Mouse (Mus musculus): ENCODE data around the gene Abcb6. TPM values are rescaled to one million over a fixed set of nuclear protein-coding genes. Genes with fewer than 3 reads are reported as not detected.

Gene Abcb6
- total and polyA plus RNA-seq, 3 experiments, result 25.2 to 29.1 (median 26.6) TPM

- intact Hi-C loops (cut with DNase I), result no loop called here
- H3K4me3 ChIP-seq, result no peak within 1 kb of the TSS
- no peak within 1 kb of the TSS for H3K27ac ChIP-seq
- no peak within 1 kb of the TSS for H3K9ac ChIP-seq (ENCODE audit: low read depth, low read length)
- no peaks in the 10 kb centered on the region for H3K27me3 ChIP-seq (ENCODE audit: control insufficient read depth, insufficient read depth, low read length)
- TF ChIP-seq CTCF (IDR thresholded peaks at IDR 0.05) (no peak), POLR2A (IDR thresholded peaks at IDR 0.05; ENCODE audit: insufficient read depth, low read depth, low read length) (no peak), EP300 (IDR thresholded peaks at IDR 0.05; ENCODE audit: insufficient read depth, low read depth, low read length) (no peak)
- H3K4me1 ChIP-seq (ENCODE audit: control insufficient read depth, insufficient read depth, low read length), result no peaks in the 10 kb centered on the region
- DNase-seq, result no peak
- no peaks in the 10 kb centered on the region for H3K79me2 ChIP-seq (replicated peaks; ENCODE audit: control insufficient read depth, insufficient read depth, low read length)
- WGBS, result 57% methylated on average over 12 of the region's 12 CpGs
- H3K36me3 ChIP-seq (ENCODE audit: control insufficient read depth, insufficient read depth, low read length), result no peaks in the 10 kb centered on the region
Observed at GRCm38 (mm10) chr1:75133421-75134207, 46.6 kb downstream of the Abcb6 start, which contains the start of gene Slc23a3. Gene Slc23a3 (minus strand): TSS chr1:75133890.

GRCm38 (mm10) chr1:75128641-75129040, 51.6 kb downstream of the Abcb6 start:
- Histone ChIP-seq H3K36me3 (ENCODE audit: control insufficient read depth, insufficient read depth, low read length) (no peaks in the 10 kb centered on the region), H3K79me2 (replicated peaks; ENCODE audit: control insufficient read depth, insufficient read depth, low read length) (no peaks in the 10 kb centered on the region), H3K9ac (ENCODE audit: low read depth, low read length) (no peak overlapping the region), H3K4me1 (ENCODE audit: control insufficient read depth, insufficient read depth, low read length) (peaks cover 2% of the 10 kb centered on the region), H3K27ac (no peak overlapping the region), H3K4me3 (no peak overlapping the region), H3K27me3 (ENCODE audit: control insufficient read depth, insufficient read depth, low read length) (no peaks in the 10 kb centered on the region)
- no peak for DNase-seq
- no peak for TF ChIP-seq EP300 (IDR thresholded peaks at IDR 0.05; ENCODE audit: insufficient read depth, low read depth, low read length)
- TF ChIP-seq CTCF (IDR thresholded peaks at IDR 0.05), result no peak
- no peak for TF ChIP-seq POLR2A (IDR thresholded peaks at IDR 0.05; ENCODE audit: insufficient read depth, low read depth, low read length)
- intact Hi-C loops (cut with DNase I), result no loop called here
- WGBS, result 57% methylated on average over 3 of the region's 3 CpGs

GRCm38 (mm10) chr1:75125418-75125817, 54.8 kb downstream of the Abcb6 start:
- DNase-seq, result no peak
- WGBS, result 40% methylated on average over 5 of the region's 5 CpGs
- no peak overlapping the region; the same call in 1 of the 2 replicates for H3K9ac ChIP-seq (ENCODE audit: low read depth, low read length)
- peak overlapping the region; percentile 66 for H3K4me3 ChIP-seq
- intact Hi-C loops (cut with DNase I), result no loop called here
- H3K4me1 ChIP-seq (ENCODE audit: control insufficient read depth, insufficient read depth, low read length), result peaks cover 2% of the 10 kb centered on the region
- H3K36me3 ChIP-seq (ENCODE audit: control insufficient read depth, insufficient read depth, low read length), result no peaks in the 10 kb centered on the region
- H3K79me2 ChIP-seq (replicated peaks; ENCODE audit: control insufficient read depth, insufficient read depth, low read length), result no peaks in the 10 kb centered on the region
- peak overlapping the region; percentile 99 for H3K27ac ChIP-seq
- TF ChIP-seq POLR2A (IDR thresholded peaks at IDR 0.05; ENCODE audit: insufficient read depth, low read depth, low read length), result no peak
- TF ChIP-seq EP300 (IDR thresholded peaks at IDR 0.05; ENCODE audit: insufficient read depth, low read depth, low read length), result no peak
- no peak for TF ChIP-seq CTCF (IDR thresholded peaks at IDR 0.05)
- no peaks in the 10 kb centered on the region for H3K27me3 ChIP-seq (ENCODE audit: control insufficient read depth, insufficient read depth, low read length)

- Histone ChIP-seq H3K4me3 (peak within 1 kb of the TSS; percentile 66), H3K9ac (ENCODE audit: low read depth, low read length) (peak within 1 kb of the TSS; percentile 93), H3K79me2 (replicated peaks; ENCODE audit: control insufficient read depth, insufficient read depth, low read length) (no peaks in the 10 kb centered on the region), H3K4me1 (ENCODE audit: control insufficient read depth, insufficient read depth, low read length) (peaks cover 2% of the 10 kb centered on the region), H3K27me3 (ENCODE audit: control insufficient read depth, insufficient read depth, low read length) (no peaks in the 10 kb centered on the region), H3K36me3 (ENCODE audit: control insufficient read depth, insufficient read depth, low read length) (no peaks in the 10 kb centered on the region), H3K27ac (peak within 1 kb of the TSS; percentile 99)
- peak; percentile 94 to 97 for DNase-seq
- peak; percentile 96 for TF ChIP-seq CTCF (IDR thresholded peaks at IDR 0.05)
- peak; percentile 72; the same call in 1 of the 2 replicates for TF ChIP-seq EP300 (IDR thresholded peaks at IDR 0.05; ENCODE audit: insufficient read depth, low read depth, low read length)
- TF ChIP-seq POLR2A (IDR thresholded peaks at IDR 0.05; ENCODE audit: insufficient read depth, low read depth, low read length), result peak; percentile 84
- 1% methylated on average over 56 of the region's 56 CpGs for WGBS
- intact Hi-C loops (cut with DNase I), result no loop called here
Observed at GRCm38 (mm10) chr1:75124346-75125321, 55.6 kb downstream of the Abcb6 start, which contains the start of gene Nhej1. Gene Nhej1 (minus strand): TSS chr1:75125200.

GRCm38 (mm10) chr1:75122211-75122610, 58.0 kb downstream of the Abcb6 start:
- no peak for DNase-seq
- Histone ChIP-seq H3K36me3 (ENCODE audit: control insufficient read depth, insufficient read depth, low read length) (no peaks in the 10 kb centered on the region), H3K4me3 (no peak overlapping the region), H3K79me2 (replicated peaks; ENCODE audit: control insufficient read depth, insufficient read depth, low read length) (no peaks in the 10 kb centered on the region), H3K27ac (no peak overlapping the region), H3K27me3 (ENCODE audit: control insufficient read depth, insufficient read depth, low read length) (no peaks in the 10 kb centered on the region), H3K9ac (ENCODE audit: low read depth, low read length) (no peak overlapping the region), H3K4me1 (ENCODE audit: control insufficient read depth, insufficient read depth, low read length) (peaks cover 2% of the 10 kb centered on the region)
- WGBS, result 79% methylated on average over 3 of the region's 3 CpGs
- no peak for TF ChIP-seq POLR2A (IDR thresholded peaks at IDR 0.05; ENCODE audit: insufficient read depth, low read depth, low read length)
- TF ChIP-seq EP300 (IDR thresholded peaks at IDR 0.05; ENCODE audit: insufficient read depth, low read depth, low read length), result no peak
- peak; percentile 41 for TF ChIP-seq CTCF (IDR thresholded peaks at IDR 0.05)
- intact Hi-C loops (cut with DNase I), result no loop called here

Small RNA genes lying within 50 kb of the gene (microRNA-seq; reads per million reads assigned to microRNA genes)
- 0 reads per million in 2 experiments for gene Gm27943

Other genes with a start within 250 kb of the Abcb6 start
- not detected for gene Cfap65, start 244.8 kb downstream of the Abcb6 start, total RNA-seq (2021)
- gene Cfap65, start 244.8 kb downstream of the Abcb6 start, polyA plus RNA-seq (2012; rRNA removed), result 0.03 and 2.3 TPM in 2 replicates
- gene Ihh, start 228.7 kb downstream of the Abcb6 start, total RNA-seq (2021), result under 1 TPM; 0.14 to 0.16 TPM
- gene Ihh, start 228.7 kb downstream of the Abcb6 start, polyA plus RNA-seq (2012; rRNA removed), result 0.04 and 0.23 TPM in 2 replicates
- gene Nhej1, start 55.2 kb downstream of the Abcb6 start, total RNA-seq (2021), result 1 to 10 TPM; 3.6 to 4.7 TPM
- 3.9 and 4.0 TPM in 2 replicates for gene Nhej1, start 55.2 kb downstream of the Abcb6 start, polyA plus RNA-seq (2012; rRNA removed)
- 1 to 10 TPM in 1 of 2 experiments, under 1 TPM in 1; 0.34 to 1.0 TPM for gene Slc23a3, start 46.5 kb downstream of the Abcb6 start, total RNA-seq (2021)
- gene Slc23a3, start 46.5 kb downstream of the Abcb6 start, polyA plus RNA-seq (2012; rRNA removed), result 1.7 and 1.8 TPM in 2 replicates
- gene Cnppd1, start 37.7 kb downstream of the Abcb6 start, total RNA-seq (2021), result 10 to 100 TPM; 20.7 to 21.8 TPM
- 25.7 and 26.3 TPM in 2 replicates for gene Cnppd1, start 37.7 kb downstream of the Abcb6 start, polyA plus RNA-seq (2012; rRNA removed)
- gene Retreg2, start 37.6 kb downstream of the Abcb6 start, total RNA-seq (2021), result 10 to 100 TPM; 20.3 to 20.5 TPM
- gene Retreg2, start 37.6 kb downstream of the Abcb6 start, polyA plus RNA-seq (2012; rRNA removed), result 35.7 and 51.7 TPM in 2 replicates
- 10 to 100 TPM; 13.2 to 17.4 TPM for gene Zfand2b, start 11.7 kb downstream of the Abcb6 start, total RNA-seq (2021)
- gene Zfand2b, start 11.7 kb downstream of the Abcb6 start, polyA plus RNA-seq (2012; rRNA removed), result 31.4 and 34.9 TPM in 2 replicates
- gene Ankzf1, start 11.8 kb upstream of the Abcb6 start, total RNA-seq (2021), result 10 to 100 TPM in 1 of 2 experiments, 1 to 10 TPM in 1; 8.7 to 11.2 TPM
- gene Ankzf1, start 11.8 kb upstream of the Abcb6 start, polyA plus RNA-seq (2012; rRNA removed), result 15.1 and 18.9 TPM in 2 replicates
- gene Atg9a, start 11.8 kb upstream of the Abcb6 start, total RNA-seq (2021), result 10 to 100 TPM; 63.8 to 73.5 TPM
- gene Atg9a, start 11.8 kb upstream of the Abcb6 start, polyA plus RNA-seq (2012; rRNA removed), result 93.0 and 109 TPM in 2 replicates
- 1 to 10 TPM; 3.2 to 3.8 TPM for gene Glb1l, start 30.4 kb upstream of the Abcb6 start, total RNA-seq (2021)
- 4.9 and 8.5 TPM in 2 replicates for gene Glb1l, start 30.4 kb upstream of the Abcb6 start, polyA plus RNA-seq (2012; rRNA removed)
- 10 to 100 TPM; 42.4 to 42.5 TPM for gene Stk16, start 30.4 kb upstream of the Abcb6 start, total RNA-seq (2021)
- gene Stk16, start 30.4 kb upstream of the Abcb6 start, polyA plus RNA-seq (2012; rRNA removed), result 68.3 and 82.0 TPM in 2 replicates
- gene Tuba4a, start 39.5 kb upstream of the Abcb6 start, total RNA-seq (2021), result 100 to 1,000 TPM; 973 to 976 TPM
- gene Tuba4a, start 39.5 kb upstream of the Abcb6 start, polyA plus RNA-seq (2012; rRNA removed), result 781 and 842 TPM in 2 replicates
- gene A630095N17Rik, start 51.7 kb upstream of the Abcb6 start, total RNA-seq (2021), result not detected
- gene A630095N17Rik, start 51.7 kb upstream of the Abcb6 start, polyA plus RNA-seq (2012; rRNA removed), result not detected in 2 replicates
- 100 to 1,000 TPM; 111 to 129 TPM for gene Dnajb2, start 56.0 kb upstream of the Abcb6 start, total RNA-seq (2021)
- 67.9 and 93.3 TPM in 2 replicates for gene Dnajb2, start 56.0 kb upstream of the Abcb6 start, polyA plus RNA-seq (2012; rRNA removed)
- gene Ptprn, start 84.1 kb upstream of the Abcb6 start, total RNA-seq (2021), result 1 to 10 TPM; 1.1 to 1.8 TPM
- 2.7 and 3.2 TPM in 2 replicates for gene Ptprn, start 84.1 kb upstream of the Abcb6 start, polyA plus RNA-seq (2012; rRNA removed)
- gene Resp18, start 98.0 kb upstream of the Abcb6 start, total RNA-seq (2021), result not detected
- gene Resp18, start 98.0 kb upstream of the Abcb6 start, polyA plus RNA-seq (2012; rRNA removed), result 0.39 TPM in 1 of 2 replicates, not detected in the other
- 10 to 100 TPM; 70.3 to 84.6 TPM for gene Dnpep, start 137.6 kb upstream of the Abcb6 start, total RNA-seq (2021)
- gene Dnpep, start 137.6 kb upstream of the Abcb6 start, polyA plus RNA-seq (2012; rRNA removed), result 123 and 136 TPM in 2 replicates
- gene Des, start 179.9 kb upstream of the Abcb6 start, total RNA-seq (2021), result 1,000 to 10,000 TPM; 1,224 to 1,521 TPM
- 719 and 781 TPM in 2 replicates for gene Des, start 179.9 kb upstream of the Abcb6 start, polyA plus RNA-seq (2012; rRNA removed)
- 100 to 1,000 TPM; 131 to 135 TPM for gene Speg, start 194.9 kb upstream of the Abcb6 start, total RNA-seq (2021)
- 94.0 and 109 TPM in 2 replicates for gene Speg, start 194.9 kb upstream of the Abcb6 start, polyA plus RNA-seq (2012; rRNA removed)